Mouse (Mus musculus): ENCODE measurements around the gene Lyzl4.
A peak's percentile ranks its signal among the peaks of the same experiment; 100 is the strongest.

Lyzl4 gene

DNA sequence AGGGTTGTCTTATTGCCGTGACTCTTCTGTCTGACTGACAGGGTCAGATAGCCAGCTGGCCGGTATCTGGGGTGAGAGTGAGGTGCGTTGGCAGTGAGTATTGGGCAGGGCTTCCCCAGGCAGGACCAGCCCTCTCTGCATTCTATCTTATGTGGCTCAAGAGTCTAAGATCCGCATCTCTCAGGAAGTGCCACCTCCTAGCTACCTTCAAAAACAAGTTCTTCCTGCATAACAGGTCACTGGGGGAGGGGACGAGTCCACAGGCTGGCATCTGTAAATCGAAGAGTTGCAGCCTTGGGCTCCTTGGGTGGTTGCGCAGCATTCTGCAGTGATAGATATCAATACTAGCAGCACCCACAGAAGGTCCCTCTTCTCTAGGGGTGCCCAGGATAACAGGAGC, 5.1 kb upstream of the Lyzl4 start:
- no peak for DNase-seq (ENCODE audit: low spot score)

DNA sequence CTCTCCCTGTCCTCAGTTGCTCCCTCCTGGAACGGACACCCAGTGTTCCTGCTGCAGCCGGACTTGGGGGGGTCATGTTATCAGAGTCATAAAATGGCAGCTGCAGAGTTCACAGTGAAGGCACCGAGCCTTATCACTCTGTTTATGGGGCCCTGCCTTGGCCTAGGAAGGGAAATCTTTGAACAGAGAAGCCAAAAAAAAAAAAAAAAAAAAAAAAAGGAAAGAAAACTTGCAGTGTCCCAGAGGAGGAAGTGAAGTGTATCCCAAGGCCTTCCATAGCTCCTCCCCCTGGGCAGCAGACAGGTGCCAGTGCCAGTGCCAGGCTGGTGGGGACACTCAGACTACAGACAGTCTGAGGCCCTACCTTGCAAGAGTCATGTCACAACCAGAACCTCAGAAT, 3.0 kb upstream of the Lyzl4 start:
- no peak for DNase-seq (ENCODE audit: low spot score)

DNA sequence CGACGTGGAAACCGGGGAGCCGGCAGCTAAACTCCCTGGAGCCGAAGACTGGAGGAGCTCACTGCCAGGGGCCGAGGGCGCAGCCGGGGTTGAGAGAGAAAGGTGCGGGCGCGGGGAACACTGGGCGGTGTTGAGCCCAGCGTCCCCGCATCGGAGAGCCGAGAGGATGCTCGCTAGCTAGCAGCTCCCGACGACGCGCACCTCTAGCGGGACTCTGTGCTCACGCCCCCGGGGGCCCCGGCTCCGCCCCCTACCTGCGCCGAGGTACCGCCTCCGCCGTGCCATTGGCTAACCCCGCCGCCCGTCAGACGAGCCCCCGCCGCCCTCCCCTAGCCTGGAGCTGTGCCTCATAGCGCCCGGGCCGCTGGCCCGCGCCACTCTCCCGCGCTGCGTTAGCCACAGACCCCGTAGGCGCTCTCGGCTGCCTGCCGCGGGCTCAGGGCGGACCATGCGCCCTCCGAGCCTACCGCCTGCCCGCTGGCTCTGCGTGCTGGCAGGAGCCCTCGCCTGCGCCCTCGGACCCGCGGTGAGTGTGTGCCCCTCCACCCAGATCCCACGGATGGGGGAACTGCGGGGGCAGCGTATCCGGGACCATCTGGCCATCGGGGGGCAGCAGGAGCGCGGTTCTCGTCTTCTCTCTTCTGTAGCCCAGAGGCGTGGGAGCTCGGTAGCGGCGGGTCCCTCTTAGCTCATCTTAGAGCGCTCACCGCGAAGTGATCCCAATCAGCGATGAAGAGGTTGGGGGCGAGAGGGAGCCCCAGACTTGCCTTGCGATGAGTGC, 695 bp upstream of the Lyzl4 start, which contains the start of gene Vipr1:
TSS of gene Vipr1 (plus strand) at position 316 of the 781 bp plus-strand sequence.
- no peak for DNase-seq (ENCODE audit: low spot score)

DNA sequence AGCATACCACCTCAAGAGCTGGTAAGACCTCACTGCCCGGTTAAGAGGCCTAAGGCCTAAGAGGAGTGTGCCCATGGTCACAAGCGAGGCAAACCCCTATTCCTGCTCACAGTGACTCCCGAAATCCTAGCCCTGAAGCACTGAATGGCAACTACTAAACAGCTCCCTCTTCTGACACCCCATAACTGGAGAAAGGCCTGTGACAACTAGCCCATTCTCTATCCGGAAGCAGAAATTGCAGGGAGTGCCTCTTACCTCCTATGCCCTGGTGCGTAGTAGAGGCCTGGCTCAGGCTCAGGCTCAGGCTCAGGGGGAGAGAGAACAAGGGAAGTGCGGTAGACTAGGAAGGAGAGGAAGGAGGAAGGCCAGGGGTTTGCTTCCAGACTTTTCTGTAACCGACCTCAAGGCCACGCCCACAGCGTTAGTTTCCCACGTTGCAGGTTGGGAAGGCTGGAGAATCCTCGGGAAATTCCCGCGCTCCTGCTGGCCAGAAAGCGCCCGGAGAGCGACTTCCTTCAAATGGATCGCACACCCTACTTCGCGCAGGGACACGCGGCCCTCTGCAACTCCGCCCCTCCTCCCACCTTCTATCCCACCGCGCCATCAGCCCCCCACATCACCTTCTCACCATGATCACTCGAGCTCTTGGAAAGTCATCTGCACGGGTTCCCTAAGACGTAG, 521 bp downstream of the Lyzl4 start:
- DNase-seq (ENCODE audit: low spot score) = no peak

DNA sequence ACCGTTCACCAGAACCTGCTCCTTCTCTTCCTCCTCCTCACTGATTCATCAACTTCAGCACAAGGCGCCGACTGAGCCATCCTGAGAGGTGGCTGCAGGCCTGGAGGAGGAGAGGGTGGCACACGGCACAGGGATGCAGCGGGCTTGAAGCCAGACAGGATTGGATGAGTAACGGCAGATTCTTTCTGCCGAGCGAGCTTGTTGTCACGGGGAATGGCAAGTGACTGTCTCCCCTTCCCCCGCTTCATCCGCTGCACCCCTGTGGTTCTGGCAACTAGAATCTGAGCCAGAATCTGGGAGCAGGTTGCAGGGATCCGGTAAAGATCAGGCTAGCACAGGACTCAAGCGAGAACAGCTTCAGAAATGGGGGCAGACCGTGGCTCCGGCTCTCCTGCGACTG, 2.1 kb downstream of the Lyzl4 start:
- no peak for DNase-seq (ENCODE audit: low spot score)

DNA sequence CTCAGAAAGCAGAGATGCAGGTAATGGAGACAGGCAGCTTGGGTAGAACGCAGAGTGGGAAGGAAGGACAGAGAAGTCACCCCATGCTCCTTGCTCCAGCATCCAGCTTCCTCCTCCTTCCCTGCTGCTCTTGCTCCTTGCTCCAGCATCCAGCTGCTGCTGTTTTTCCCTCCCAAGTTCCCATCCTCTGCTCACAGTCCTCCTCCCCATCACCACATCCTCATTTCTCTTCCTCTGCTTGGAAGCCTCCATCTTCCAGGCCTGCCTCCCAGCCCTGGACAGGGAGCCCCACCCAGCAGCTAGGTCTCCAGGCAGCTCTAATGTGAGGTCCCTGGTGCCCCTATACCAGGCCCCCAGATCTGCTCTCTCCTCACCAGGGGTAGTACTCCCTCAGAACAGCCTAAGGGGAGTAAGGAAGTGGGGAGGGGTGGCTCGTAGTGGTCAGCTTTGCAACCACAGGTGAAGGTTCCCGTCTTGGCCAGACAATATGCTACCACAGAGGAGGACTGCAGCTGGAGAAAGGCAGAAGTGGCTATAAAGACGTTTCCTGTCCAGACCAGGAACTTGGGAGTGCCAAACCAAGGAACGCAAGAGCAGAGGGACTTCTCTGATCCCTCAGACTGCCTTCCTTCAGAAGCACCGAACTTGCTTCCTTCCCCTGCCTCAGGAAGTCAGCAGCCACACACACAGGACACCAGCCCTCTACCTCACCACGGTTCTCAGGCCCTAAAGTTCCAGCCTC, 5.9 kb downstream of the Lyzl4 start:
- no peak for DNase-seq (ENCODE audit: low spot score)

DNA sequence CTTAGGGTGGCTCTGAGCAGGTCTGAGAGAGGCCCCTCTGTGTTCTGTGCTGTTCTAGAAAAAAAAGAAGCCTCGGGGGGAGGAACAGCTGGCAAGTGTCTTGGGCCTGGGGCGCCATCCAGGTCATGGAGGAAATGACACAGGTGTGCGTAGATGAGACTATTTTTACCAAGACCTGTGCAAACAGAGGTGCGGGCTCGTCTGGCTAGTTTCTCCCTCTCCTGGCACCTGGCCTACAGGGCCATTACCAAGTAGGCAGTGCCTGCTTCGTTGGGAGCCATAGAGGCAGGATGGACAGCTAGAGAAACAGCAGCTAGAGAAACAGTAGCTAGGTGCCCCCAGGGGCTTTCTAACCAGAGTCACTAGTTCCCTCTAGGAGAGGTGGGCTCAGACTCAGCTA, 8.6 kb downstream of the Lyzl4 start:
- DNase-seq (ENCODE audit: low spot score) = no peak

DNA sequence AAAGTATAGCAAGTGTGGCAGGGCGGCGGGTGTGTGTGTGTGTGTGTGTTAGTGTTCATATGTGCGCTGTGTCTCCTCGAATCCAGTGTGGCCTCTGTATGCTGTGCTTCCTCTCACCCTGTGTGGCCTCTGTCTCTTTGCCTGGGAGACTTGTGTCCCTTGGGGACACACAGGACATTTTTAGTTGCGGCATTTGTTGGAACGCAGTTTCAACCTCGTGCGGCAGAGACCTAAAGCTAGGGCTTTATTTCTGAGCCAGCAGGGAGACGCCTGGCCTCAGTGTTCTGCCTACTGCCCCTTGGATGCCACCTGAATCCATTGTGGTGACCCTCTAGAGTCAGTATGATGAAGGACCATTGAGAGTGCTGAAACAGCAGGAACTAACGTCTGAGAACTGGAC, 9.0 kb downstream of the Lyzl4 start:
- DNase-seq (ENCODE audit: low spot score) = no peak

DNA sequence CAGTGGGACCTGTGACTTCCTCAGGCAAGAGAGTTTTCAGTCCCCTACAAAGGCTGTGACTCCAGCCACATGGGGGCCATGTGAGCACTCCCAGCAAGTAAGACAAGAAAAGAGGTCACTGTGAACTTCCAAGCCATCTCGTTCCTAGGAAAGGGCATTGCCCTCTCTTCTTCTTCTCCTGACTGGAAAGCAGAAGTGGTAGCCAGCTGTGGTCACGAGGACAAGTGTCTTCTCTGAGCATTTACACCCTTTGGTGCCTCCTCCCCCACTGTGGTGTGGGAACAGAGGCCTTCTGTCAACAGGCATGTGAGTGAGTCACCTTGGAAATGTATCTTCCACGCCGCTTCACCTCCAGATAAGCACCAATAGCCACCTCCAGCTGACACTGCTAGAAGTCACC, 9.9 kb downstream of the Lyzl4 start:
- DNase-seq (ENCODE audit: low spot score) = no peak

DNA sequence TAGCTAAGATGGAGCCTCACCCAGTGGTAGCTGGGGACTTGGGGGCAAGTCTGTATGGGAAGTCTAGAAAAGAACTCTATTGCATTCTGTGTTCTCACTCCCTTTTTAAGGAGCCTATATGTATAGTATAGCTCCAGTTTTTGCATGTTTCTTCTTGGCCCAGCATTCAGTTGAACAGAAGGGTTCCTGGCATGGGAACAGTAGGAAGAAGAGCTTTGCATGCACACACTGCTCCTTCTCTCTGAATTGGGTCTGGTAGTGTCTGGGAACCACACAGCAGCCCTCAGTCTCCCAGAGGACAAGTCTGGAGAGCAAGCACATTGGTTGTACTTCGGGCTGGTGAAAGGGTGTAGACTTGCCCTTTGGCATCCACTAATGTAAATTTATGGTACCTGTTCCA, 11.3 kb downstream of the Lyzl4 start:
- DNase-seq (ENCODE audit: low spot score) = no peak

DNA sequence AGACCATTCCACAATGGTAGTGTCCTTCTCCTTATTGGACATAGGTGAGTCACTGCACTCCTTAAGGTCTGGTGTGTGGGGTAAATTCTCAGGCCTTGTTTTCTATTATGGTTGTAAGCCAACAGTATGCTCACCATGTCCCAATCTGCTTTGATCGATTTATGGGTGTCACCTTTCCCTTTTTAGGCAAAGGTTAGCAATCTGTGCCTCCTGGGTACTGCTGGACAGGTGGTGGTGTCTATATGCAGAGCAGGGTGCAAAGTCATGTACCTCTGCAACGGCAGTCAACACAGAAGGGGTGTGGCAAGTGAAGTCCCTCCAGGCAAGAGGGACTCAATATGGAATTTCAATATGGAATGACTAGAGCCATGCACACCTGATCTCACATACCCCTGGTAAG, 17.0 kb downstream of the Lyzl4 start:
- no peak for DNase-seq (ENCODE audit: low spot score)

DNA sequence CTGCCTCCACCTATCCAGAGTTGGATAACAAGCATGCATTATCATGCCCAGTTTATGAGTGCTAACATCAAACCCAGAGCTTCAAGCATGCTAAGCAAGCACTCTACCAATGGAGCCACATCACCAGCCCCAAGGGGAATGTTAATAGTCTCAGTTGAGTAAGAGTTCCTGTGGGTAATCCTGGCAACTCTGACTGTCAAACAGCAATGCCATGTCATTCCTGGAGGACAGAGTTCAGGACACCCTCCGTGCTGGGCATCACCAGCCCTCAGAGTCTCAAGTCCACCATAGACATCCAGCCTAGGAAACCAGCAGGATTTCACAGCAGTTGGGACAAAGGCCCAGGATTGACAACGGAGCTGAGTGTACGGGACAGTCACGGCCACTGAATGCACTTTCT, 18.7 kb downstream of the Lyzl4 start:
- DNase-seq (ENCODE audit: low spot score) = peak; percentile 29

DNA sequence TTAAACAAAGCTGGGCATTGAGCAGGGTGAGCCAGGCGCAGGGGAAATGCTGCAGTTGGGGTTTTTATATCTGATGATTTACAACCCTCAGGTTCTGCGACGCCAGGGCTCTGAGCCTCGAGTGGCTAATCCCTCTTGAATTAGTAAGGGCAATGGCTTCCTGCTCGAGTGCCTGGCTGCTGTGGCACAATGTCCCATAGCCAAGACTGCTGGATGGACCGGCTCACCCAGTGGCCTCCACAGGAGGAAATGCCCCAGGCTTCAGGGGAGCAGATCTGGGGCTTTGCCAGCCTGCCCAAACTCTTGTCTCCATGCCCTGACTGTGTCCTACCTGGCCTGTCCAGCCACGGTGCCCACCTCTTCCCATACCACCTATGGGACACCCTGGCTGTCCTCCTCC, 22.5 kb downstream of the Lyzl4 start:
- no peak for DNase-seq (ENCODE audit: low spot score)

DNA sequence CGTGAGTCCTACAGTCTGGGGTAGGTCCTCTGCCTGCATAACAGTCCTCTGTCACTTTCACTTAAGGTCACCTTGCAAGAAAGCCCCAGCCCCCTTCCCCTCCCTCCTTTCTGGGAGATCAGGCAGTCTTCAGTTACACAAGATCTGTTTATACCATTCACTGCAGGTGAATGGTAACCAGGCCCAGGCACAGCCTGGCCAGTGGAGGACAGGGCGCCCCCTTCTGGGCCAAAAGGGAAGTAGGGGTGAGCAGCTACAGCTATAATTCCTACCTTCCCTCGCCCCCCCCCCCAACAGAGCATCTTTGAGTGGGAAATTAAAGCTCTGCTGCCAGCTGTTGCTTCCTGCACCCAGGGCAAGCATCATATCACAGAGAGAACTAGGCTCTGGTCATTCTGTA, 25.4 kb downstream of the Lyzl4 start:
- no peak for DNase-seq (ENCODE audit: low spot score)

DNA sequence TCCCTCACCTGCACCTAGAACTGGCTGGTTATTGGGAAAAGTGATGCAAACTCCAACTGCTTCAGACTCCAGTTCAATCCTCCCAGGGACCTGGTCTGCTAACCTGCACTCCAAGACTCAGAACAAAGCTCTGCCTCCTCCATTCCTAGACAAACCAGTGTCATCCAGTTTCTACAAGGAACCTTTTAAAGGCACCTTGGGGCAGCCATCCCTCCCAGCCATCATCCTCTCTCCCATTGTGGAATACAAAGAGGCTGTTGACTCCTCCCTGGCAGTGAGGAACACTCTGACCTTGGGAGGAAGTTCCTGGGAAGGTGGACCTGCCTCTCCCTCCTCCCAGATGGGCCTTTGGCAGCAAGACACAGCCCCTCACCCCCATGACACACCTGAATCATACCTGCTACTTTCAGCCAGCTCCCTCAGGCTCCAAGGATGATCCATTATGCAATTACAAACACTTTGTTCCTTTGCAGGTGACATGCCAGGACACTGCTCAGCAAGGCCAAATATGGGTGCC, 27.6 kb downstream of the Lyzl4 start:
- DNase-seq (ENCODE audit: low spot score) = no peak

DNA sequence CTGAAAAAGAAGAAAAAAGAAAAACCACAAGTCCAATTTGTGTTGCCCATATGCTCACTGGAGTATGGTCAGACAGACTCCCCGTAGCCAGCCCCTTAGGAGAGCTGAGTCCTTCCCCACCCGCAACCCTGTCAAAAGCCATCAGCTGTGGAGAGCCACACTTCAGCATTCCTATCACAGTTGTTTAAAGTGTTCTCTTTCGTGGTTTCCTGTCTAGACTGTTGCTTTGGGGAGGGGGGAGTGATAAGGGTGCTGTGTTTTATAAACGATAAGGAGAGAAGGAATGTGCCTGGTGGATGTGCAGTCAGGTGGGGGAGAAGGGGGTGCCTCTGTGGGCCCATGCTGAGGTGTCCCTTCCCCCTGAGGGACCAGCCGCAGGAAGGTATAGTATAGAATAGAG, 28.7 kb downstream of the Lyzl4 start:
- no peak for DNase-seq (ENCODE audit: low spot score)

DNA sequence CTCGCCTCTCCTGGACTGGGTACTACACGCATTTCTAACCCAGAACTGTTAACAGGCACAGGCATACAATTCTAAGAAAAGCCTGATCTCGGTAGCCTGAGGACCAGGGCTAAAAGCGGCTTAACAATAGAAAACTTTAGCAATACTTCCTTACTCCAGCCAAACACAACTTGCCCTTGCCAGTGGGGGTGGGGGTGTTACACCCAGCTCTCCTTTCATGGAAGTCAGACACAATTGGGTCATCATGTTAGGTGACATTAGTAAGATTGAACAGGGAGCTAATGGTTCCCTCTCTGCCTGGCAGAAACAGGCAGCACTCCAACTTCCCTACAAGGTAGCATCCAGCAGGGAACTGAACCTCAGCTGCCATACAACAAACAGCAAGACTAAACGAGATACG, 32.5 kb downstream of the Lyzl4 start:
- peak; percentile 43 for DNase-seq (ENCODE audit: low spot score)

DNA sequence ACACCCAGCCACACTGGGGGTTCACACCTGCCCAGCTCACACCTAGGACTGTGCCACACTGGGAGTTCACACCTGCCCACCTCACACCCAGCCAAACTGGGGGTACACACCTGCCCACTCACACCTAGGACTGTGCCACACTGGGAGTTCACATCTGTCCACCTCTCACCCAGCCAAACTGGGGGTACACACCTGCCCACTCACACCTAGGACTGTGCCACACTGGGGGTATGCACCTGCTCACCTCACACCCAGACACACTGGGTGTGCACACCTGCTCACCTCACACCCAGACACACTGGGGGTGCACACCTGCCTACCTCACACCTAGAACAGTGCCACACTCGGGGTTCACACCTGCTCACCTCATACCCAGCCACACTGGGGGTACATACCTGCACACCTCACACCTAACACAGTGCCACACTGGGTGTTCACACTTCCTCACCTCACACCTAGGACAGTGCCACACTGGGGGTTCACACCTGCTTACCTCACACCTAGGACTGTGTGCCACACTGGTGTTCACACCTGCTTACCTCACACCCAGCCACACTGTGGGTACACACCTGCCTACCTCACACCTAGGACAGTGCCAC, 35.3 kb downstream of the Lyzl4 start:
- no peak for DNase-seq (ENCODE audit: low spot score)

DNA sequence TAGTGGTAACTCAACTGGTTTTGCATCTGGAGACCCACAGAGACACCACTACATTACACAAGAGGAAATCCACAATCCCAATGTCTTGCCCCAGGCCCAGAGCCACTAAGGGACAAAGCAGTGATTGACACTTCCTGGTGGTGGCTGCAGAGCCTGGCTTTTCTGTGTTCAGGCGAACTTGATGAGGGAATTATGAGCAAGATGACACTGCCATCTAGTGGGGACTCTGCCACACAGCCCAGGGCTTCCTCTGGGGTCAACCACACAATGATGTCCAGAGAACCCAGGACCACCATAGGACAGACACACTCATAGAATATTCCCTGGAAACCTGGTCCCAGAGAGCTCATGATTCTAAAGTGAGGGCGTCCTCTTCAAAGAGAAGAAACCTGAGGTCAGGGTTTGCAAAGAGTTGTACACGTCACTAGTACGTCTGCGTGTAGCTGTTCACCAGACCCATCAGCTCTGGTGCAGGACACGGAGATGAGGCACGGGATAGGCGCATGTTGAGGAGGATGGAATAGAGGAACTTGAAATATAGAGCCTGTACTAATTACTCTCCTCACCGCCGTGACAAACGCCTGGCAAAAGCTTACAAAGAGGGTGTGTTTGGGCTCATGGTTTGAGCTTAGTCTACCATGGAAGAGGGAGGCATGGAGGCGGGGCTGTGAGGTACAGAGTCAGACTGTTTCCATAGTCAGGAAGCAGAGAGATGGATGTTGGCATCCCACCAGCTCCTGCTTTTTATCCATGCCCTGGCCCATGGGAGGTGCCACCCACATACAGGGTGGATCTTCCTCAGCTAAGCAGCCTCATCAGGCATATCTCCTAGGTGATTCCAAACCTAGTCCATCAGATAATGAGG, 36.2 kb downstream of the Lyzl4 start:
- DNase-seq (ENCODE audit: low spot score) = peak; percentile 80

DNA sequence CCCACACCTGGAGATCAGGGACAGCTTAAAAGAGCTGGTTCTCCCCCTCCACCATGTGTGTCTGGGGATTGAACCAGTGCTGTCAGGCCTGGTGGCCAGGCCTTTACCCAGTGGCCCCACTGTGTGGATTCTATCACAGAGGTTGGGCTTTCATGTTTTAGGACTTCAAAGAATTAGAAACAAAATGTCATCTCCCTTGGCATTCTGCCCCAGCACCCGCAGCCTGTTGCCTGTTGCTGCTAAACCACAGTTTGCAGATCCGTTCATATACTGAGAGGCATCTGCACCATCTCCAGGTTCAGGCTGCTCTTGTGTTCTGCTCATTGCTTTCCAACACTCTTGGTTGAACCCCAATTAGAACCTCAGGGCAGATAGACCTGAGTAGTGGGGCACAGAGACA, 39.5 kb downstream of the Lyzl4 start:
- no peak for DNase-seq (ENCODE audit: low spot score)

DNA sequence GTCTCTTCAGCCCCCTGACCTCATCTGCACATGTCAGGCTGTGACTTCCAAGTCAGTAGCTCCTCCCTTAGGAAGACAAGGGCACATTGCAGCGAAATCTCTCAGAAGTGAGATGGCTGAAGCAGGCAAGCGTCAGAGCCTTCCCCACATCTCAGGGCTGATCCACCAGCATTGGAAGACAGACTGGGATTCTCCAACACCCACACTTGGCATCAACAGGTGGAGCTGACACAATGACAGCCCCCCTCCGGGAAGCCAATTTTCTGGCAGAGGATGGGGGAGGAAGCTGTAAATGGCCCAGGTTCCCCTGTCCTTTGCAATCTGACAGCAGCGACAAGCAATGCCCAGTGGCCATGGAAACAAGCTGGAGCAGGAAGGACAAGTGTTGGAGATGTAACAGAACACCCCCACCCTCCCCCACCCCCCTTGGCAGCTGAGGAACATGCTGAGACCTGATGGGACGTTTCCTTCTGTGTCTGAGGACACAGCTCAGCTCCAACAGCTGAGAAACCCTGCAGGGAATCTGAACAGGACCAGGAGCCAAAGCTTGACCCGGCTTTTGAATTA, 41.0 kb downstream of the Lyzl4 start:
- DNase-seq (ENCODE audit: low spot score) = no peak

Data from adipocyte (in vitro differentiated cells).